Mouse (Mus musculus) liver, adult 2 months (tissue): ENCODE data around the gene Stk4. TPM values are rescaled to one million over a fixed set of nuclear protein-coding genes. Genes with fewer than 3 reads are reported as not detected.

Source experiments
- DNase-seq: peaks from one replicate; pipeline ENCODE4 v3.0.0-alpha.2; 2011; ENCODE audit warnings: low read depth, low spot score; ENCODE audit errors: extremely low read depth
- H3K27ac ChIP-seq: fragments of 200-500 bp; replicated peaks from 2 replicates; pipeline ENCODE4 v1.5.1; 2012; ENCODE audit warnings: low read depth, mild to moderate bottlenecking, control low read depth, inconsistent platforms, low read length; ENCODE audit not compliant: insufficient read depth
- H3K27me3 ChIP-seq: fragments of 200-500 bp; 2 replicates; pipeline ENCODE4 v1.6.1; 2012; ENCODE audit warnings: mild to moderate bottlenecking, moderate library complexity, low read length, inconsistent platforms; ENCODE audit not compliant: control insufficient read depth, insufficient read depth
- H3K36me3 ChIP-seq: fragments of 200-500 bp; 2 replicates; pipeline ENCODE4 v1.6.1; 2012; ENCODE audit warnings: low read length, inconsistent platforms; ENCODE audit not compliant: control insufficient read depth, insufficient read depth
- H3K4me1 ChIP-seq: fragments of 200-500 bp; 2 replicates; pipeline ENCODE4 v1.6.1; 2011; ENCODE audit warnings: low read length; ENCODE audit not compliant: control insufficient read depth, insufficient read depth
- H3K4me3 ChIP-seq: fragments of 200-500 bp; 2 replicates; pipeline ENCODE4 v1.5.1; 2011; ENCODE audit warnings: low read depth, mild to moderate bottlenecking, control low read depth, low read length, moderate library complexity; ENCODE audit not compliant: insufficient read depth
- H3K79me2 ChIP-seq: fragments of 200-500 bp; 2 replicates; pipeline ENCODE4 v1.6.1; 2012; ENCODE audit warnings: inconsistent platforms, mild to moderate bottlenecking, low read length, moderate library complexity; ENCODE audit not compliant: control insufficient read depth, insufficient read depth
- H3K9ac ChIP-seq: fragments of 200-500 bp; 2 replicates; pipeline ENCODE4 v1.6.1; 2012; ENCODE audit warnings: low read depth, mild to moderate bottlenecking, control low read depth, inconsistent platforms, low read length
- CTCF ChIP-seq: fragments of 200-500 bp; IDR thresholded peaks from 2 replicates; pipeline ENCODE4 v1.5.1; 2011; ENCODE audit warnings: low read depth, low read length, control low read depth
- POLR2A ChIP-seq: fragments of 200-500 bp; IDR thresholded peaks from 2 replicates; pipeline ENCODE4 v1.6.1; 2011; ENCODE audit warnings: low read length, control low read depth; ENCODE audit not compliant: insufficient read depth; ENCODE audit errors: extremely low read depth
- WGBS: fragments of 180-500 bp; shearing (Covaris S2); methylation state at CpG from one replicate; pipeline ENCODE4 v1.1.7; 2018; 5-methylcytosine and 5-hydroxymethylcytosine counted together
- polyA plus RNA-seq: library from polyadenylated mRNA; depleted of rRNA; stranded (reverse); fragments of >200 nt; gene quantifications from 2 replicates; pipeline ENCODE4 v1.2.3, GENCODE M21; 2012
- total RNA-seq: library from RNA; depleted of rRNA; stranded (reverse); fragments of >200 nt; gene quantifications from 2 replicates; pipeline ENCODE4 v1.2.3, GENCODE M21; 2014

Gene Stk4
- total and polyA plus RNA-seq, 2 experiments: 4.7 to 13.9 TPM

- H3K27ac ChIP-seq: no peak overlapping the region
- WGBS: 100% methylated on average over 1 of the region's 1 CpGs
- no peak for DNase-seq
- no peak overlapping the region for H3K4me3 ChIP-seq
- no peak for TF ChIP-seq POLR2A
- no peak for TF ChIP-seq CTCF
- H3K9ac ChIP-seq: no peak overlapping the region
- no peaks in the 10 kb centered on the region for H3K27me3 ChIP-seq
- no peaks in the 10 kb centered on the region for H3K36me3 ChIP-seq
- H3K4me1 ChIP-seq: no peaks in the 10 kb centered on the region
- H3K79me2 ChIP-seq: no peaks in the 10 kb centered on the region
Observed at GRCm38 (mm10) chr2:164038407-164039028, 31.6 kb upstream of the Stk4 start.

GRCm38 (mm10) chr2:164040949-164041348 is 29.2 kb upstream of the Stk4 start:
- WGBS: 88% methylated on average over 6 of the region's 6 CpGs
- Histone ChIP-seq H3K79me2 (no peaks in the 10 kb centered on the region), H3K27me3 (no peaks in the 10 kb centered on the region), H3K36me3 (no peaks in the 10 kb centered on the region), H3K4me1 (no peaks in the 10 kb centered on the region), H3K27ac (no peak overlapping the region), H3K4me3 (no peak overlapping the region), H3K9ac (no peak overlapping the region)
- DNase-seq: no peak
- TF ChIP-seq POLR2A: no peak

DNA sequence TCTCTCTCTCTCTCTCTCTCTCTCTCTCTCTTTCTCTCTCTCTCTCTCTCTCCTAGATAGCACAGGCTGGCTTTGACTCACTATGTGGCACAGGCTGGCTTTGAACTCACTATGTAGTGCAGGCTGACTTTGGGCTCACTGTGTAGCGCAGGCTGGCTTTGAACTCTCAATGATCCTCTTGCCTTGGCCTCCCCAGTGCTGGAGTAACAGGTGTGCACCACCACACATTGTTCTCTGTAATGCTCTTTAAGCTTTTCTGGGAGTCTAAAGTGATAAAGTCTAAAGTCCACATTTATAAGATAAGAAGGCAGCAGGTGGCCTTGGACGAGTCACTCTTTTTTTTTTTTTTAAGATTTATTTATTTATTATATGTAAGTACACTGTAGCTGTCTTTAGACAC is 28.6 kb upstream of the Stk4 start:
- H3K27me3 ChIP-seq: no peaks in the 10 kb centered on the region
- H3K36me3 ChIP-seq: no peaks in the 10 kb centered on the region
- WGBS: 88% methylated on average over 2 of the region's 2 CpGs
- H3K27ac ChIP-seq: no peak overlapping the region
- no peaks in the 10 kb centered on the region for H3K4me1 ChIP-seq
- no peaks in the 10 kb centered on the region for H3K79me2 ChIP-seq
- no peak overlapping the region for H3K4me3 ChIP-seq
- DNase-seq: no peak
- TF ChIP-seq CTCF: no peak
- TF ChIP-seq POLR2A: no peak
- no peak overlapping the region for H3K9ac ChIP-seq

GRCm38 (mm10) chr2:164047197-164047690 is 22.9 kb upstream of the Stk4 start:
- Histone ChIP-seq H3K79me2 (no peaks in the 10 kb centered on the region), H3K36me3 (no peaks in the 10 kb centered on the region; the same call in 1 of the 2 replicates), H3K4me1 (0 out of 2 replicates have a peak, but pooled peaks cover 3% of the 10 kb centered on the region), H3K9ac (no peak overlapping the region), H3K27me3 (no peaks in the 10 kb centered on the region), H3K4me3 (peak overlapping the region; percentile 14; the same call in 1 of the 2 replicates), H3K27ac (no peak overlapping the region)
- 7% methylated on average over 16 of the region's 16 CpGs for WGBS
- no peak for TF ChIP-seq CTCF
- TF ChIP-seq POLR2A: no peak
- peak; percentile 8 for DNase-seq

DNA sequence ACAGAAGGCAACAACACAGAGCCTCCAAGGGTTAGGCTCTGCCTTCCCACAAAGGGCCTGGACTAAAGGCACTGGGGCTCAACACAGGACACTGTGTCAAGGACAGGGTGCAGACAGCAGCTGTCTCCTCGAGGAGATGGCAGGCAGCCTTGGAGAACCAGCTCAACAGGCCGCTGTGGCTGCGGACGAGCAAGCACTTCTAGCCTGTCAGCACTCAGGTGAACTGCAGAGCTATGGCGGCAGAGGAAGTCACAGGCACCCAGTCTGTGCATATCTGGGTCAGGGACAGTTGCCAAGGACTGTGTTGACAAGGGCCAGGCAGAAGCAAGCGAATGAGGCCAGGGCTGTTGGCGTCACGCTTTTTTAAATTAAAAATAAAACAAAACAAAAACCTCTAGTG is 16.4 kb upstream of the Stk4 start:
- TF ChIP-seq CTCF (no peak), POLR2A (no peak)
- H3K27ac ChIP-seq: no peak overlapping the region
- H3K4me1 ChIP-seq: peaks cover 5% of the 10 kb centered on the region; the same call in 1 of the 2 replicates
- peak; percentile 82 for DNase-seq
- no peaks in the 10 kb centered on the region for H3K79me2 ChIP-seq
- no peaks in the 10 kb centered on the region for H3K27me3 ChIP-seq
- H3K36me3 ChIP-seq: peaks cover 18% of the 10 kb centered on the region
- WGBS: 25% methylated on average over 8 of the region's 8 CpGs
- no peak overlapping the region for H3K4me3 ChIP-seq
- H3K9ac ChIP-seq: no peak overlapping the region

DNA sequence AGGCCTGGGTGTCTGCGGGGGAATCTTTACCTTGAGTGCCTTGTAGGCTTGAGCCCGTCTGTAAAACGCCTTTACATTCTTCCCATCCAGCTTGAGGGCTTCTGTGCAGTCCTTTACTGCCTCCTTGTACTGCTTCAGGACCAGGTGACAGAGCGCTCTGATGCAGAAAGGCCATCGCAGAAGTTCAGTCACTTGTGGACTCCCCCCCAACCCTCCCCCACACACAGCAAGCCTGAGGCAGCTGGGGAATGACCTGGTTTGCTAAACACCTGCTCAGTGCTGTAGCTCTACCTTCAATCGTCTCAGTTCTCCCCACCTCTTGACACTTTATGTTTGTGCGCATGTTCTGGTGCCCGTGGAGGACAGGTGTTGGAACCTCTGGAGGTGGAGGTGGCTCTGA is 15.5 kb upstream of the Stk4 start:
- DNase-seq: no peak
- WGBS: 92% methylated on average over 8 of the region's 8 CpGs
- H3K4me1 ChIP-seq: peaks cover 5% of the 10 kb centered on the region; the same call in 1 of the 2 replicates
- H3K9ac ChIP-seq: no peak overlapping the region
- no peaks in the 10 kb centered on the region for H3K27me3 ChIP-seq
- peaks cover 27% of the 10 kb centered on the region for H3K36me3 ChIP-seq
- TF ChIP-seq POLR2A (no peak), CTCF (no peak)
- no peaks in the 10 kb centered on the region for H3K79me2 ChIP-seq
- no peak overlapping the region for H3K4me3 ChIP-seq
- no peak overlapping the region for H3K27ac ChIP-seq
